Mouse (Mus musculus) embryo, embryonic 9.5 days (tissue): ENCODE measurements around the gene Cox5b.

Source experiments
- DNase-seq: peaks from one replicate; pipeline ENCODE4 v3.0.0-alpha.2; 2017; ENCODE audit errors: extremely low spot score

The Cox5b gene

DNA sequence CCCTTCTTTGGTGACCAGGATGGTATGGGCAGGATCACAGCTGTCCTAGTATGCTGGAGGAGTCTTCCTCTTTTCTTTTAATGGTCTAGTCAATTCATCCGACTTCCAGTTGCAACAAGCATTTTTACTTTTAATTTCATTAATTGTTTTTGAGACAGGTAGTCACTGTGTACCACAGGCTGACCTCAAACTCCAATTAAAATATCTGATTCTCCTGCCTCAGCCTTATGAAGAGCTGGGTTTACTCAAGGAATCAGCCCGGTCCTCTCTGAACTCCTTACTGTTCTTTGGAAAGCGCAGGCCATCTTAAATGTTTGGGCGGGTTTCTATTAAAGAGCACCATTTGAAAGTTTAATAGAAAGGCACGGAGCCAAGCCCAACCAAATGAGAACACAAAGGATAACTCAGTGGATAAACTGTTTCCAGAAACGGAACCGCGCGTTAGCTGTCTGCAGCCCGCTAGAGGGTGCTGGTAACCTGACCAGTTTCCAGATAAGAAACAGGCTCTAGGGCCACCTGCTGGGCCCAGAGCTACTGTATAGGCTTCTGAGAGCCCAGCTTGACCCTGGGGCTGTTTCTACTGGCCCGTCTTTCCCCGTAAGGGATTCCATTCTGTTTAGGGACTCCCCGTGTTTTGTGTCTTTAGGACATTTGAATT lies 7.3 kb upstream of the Cox5b start:
- DNase-seq, result peak; percentile 62

- DNase-seq, result no peak
Measured at GRCm38 (mm10) chr1:36690671-36691235, 496 bp upstream of the Cox5b start.

- no peak for DNase-seq
Measured at GRCm38 (mm10) chr1:36694871-36695270, 3.6 kb downstream of the Cox5b start.

- no peak for DNase-seq
Measured at GRCm38 (mm10) chr1:36696411-36696810, 5.2 kb downstream of the Cox5b start.

GRCm38 (mm10) chr1:36697030-36697429 lies 5.8 kb downstream of the Cox5b start:
- no peak for DNase-seq

- no peak for DNase-seq
Measured at GRCm38 (mm10) chr1:36707166-36707565, 15.9 kb downstream of the Cox5b start.

GRCm38 (mm10) chr1:36707797-36708196 lies 16.5 kb downstream of the Cox5b start:
- no peak for DNase-seq

DNA sequence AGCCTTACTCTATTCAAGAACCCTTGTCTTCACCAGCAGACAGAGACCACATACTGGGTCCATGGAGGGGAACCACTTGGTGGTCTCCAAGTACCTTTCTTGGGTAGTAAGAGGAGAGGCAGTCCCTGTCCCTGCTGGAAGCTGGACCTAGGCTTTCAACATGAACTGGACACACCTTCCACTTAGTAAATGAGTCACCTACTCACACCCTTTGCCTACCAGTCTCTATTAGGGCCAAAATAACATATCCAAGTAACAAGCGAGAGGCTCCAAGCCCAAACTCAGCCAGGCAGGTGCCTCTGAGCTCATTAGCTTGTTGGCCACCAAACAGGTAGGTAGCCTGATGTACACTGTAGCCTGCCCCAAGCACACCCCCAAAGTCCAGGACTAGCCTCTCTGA lies 17.4 kb downstream of the Cox5b start:
- DNase-seq, result no peak

DNA sequence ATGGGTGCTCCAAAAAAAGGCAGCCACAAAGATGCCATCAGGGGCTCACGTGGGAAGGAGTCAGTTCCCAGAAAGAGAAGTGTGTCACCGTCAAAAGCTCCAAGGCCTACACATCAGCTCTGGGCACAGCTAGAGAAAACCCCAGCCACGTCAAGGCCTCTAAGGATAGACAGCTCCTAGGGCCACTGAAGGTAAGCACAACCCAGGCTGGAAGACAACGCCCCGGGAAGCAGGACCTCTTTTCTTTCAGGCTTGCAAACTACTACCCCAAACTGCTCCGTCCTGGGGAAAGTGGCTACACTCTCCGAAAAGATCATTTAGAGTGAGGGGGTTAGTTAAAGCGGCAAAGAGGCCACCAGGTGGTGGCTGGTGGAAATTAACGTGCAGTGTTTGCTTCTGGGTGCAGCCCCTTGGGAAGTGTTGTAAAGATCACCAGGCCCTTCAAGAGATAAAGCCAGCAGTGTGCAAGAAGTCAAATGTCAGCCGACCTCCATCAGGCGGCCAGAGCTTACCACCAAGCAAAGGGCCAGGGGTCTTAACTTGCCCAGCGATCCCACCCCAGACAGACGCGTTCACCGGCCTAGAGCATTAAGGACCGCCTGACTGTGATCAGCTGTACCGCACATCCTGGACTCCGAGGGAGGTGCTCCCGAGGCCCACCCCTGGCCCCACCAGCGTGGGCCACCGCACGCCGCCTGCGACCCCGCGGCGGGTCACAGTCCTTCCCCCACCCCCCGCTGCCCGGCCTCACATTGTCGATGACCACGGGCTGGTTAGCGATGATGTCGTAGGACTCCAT lies 18.0 kb downstream of the Cox5b start:
- DNase-seq, result no peak

GRCm38 (mm10) chr1:36709854-36710280 lies 18.6 kb downstream of the Cox5b start, which contains the start of gene 4933424G06Rik:
Gene 4933424G06Rik (plus strand): TSS chr1:36710149.
- DNase-seq, result peak; percentile 98

- DNase-seq, result no peak
Measured at GRCm38 (mm10) chr1:36711104-36711503, 19.9 kb downstream of the Cox5b start.

DNA sequence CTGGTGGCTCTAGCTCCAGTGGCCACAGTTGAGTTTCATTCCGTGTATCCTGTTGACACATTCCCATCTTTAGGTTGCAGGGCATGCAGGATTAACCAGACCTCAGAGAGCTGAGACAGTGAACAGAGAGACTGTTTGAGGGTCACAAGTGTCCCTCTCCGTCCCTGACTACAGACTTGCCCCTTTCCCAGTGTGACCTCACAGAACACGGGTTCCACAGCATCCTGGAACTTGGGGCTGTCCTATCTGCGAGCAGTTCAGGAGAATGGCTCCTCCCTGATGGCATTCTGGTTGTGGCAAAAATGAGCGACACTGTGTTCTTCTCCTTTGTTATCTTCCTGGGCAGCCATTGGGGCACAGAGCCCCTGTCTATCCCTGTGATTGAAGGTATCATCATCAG lies 23.1 kb downstream of the Cox5b start, which contains the start of gene Actr1b:
Gene Actr1b, minus strand, starts transcription at position 112 of the 400 bp plus-strand sequence.
- DNase-seq, result no peak

DNA sequence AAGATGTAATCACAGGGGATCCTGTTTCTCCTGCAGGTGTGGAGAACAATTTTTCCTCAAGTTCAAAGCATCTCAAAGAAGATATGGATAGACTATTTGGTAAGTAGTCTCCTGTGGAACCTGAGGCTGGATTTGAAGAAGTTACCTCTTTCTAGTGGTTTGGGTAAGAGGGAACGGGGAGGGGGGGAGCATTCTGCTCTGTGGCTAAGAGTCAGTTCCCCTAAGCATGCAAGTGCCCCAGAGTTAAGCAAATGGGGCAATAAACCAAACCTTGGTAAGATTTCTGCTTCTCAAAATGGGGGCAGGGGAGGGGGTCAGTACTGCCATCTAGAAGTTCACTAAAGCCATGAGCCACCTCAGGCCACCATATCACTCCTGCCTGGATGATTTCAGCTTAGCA lies 27.5 kb downstream of the Cox5b start:
- DNase-seq, result no peak

DNA sequence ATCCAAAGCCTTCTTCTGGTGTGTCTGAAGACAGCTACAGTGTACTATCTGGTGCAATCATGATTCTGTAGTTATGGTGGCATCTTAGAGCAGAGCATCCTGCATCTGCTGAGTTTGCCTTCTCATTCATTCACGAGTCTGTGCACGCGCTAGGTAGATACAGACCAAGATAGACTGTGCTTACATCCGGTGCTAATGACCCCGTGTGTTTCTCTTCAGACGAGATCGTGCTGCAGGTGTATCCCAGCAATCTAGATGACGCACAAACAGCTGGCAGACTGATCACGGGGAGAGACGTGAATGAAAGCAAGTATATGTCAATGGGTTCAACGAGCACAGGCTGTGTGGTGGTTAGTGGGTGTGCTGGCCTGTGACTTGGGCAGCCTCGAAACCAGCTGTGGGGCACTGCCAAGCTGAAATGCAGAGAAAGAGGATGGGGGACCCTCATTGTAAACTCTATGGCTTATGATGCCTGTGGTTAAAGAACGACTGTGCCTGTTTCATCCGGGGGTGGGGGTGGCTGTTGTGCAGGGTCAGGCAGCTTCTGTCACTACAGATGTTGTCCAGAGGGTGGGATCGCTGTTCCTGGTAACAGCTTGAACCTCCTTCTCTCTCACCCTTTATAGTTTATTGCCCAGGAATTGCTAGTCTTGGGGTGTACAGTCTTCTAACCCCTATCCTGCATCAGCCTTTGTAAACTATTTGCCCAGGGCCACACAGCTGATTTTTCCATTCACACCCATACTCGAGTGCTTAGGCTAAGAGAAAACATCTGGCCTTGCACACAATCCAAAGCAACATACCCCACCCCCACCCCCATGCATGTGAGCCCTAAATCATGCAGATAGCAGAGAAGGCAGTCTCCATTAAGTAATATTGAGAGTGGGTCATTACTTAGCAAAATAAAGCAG lies 32.2 kb downstream of the Cox5b start:
- no peak for DNase-seq

DNA sequence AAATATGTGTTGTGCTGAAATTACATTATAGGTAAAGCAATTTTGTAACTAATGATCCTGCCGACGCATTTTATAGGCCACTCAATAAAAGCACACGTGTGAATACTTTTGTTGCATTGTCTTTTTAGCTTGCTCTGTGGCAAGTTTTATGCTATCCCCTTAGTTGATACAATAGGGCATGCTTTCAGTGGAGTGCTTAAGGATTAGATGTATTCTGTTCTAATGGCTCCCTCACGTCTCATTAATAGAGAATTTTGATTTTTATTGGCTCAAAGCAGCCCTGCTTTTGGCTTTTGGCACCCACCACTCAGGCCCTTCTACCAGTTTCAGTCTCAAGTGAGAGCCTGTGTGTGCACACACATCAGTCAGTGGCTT lies 32.8 kb downstream of the Cox5b start:
- DNase-seq, result no peak

DNA sequence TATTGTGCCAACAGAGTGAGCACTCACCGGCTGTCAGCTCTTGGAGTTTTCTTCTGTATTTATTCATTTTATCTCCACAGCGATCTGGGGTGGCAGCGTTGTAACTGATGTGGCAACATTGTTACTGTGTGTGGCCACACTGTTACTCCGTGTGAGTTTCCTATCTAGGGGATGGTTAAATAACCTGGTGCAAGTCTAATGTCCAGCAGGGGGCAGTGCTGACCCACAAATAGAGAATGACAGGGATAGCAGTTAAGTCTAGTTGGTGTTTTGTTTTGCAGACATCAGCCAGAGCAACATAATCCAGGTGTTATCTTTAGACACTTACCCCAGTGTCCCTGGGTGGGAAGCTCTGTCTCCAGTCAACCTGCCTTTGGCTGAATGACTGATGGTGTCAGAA lies 46.1 kb downstream of the Cox5b start:
- DNase-seq, result peak; percentile 74

DNA sequence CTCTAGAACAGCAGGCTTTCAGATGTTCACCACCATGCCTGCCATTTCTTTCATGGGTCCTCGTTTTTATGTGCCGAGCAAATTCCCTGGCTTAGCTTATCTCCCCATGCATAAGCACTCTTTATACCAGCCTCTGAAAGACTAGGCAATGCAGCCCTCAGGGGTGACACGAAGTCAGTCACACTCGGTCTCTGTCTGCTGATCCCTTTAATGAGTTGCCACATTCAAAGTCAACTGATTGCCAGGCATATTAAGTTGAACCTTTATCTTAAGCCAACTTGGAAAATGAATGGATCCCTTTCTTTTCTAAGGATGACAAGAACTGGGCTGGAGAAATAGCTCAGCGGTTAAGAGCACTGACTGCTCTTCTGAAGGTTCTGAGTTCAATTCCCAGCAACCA lies 48.0 kb downstream of the Cox5b start:
- DNase-seq, result no peak

GRCm38 (mm10) chr1:36743046-36743445 lies 51.8 kb downstream of the Cox5b start:
- no peak for DNase-seq
